Mouse (Mus musculus) brain, adult 2 months (tissue): ENCODE measurements around the gene Itgam.
"Not testable (repeated sequence)": the region's sequence is repeated elsewhere in the genome, so short reads cannot be mapped to it uniquely, and the experiment has no call there.

Source experiments
- DNase-seq: peaks from one replicate; pipeline ENCODE4 v3.0.0; 2011; ENCODE audit warnings: low read depth, low spot score

Itgam gene

DNA sequence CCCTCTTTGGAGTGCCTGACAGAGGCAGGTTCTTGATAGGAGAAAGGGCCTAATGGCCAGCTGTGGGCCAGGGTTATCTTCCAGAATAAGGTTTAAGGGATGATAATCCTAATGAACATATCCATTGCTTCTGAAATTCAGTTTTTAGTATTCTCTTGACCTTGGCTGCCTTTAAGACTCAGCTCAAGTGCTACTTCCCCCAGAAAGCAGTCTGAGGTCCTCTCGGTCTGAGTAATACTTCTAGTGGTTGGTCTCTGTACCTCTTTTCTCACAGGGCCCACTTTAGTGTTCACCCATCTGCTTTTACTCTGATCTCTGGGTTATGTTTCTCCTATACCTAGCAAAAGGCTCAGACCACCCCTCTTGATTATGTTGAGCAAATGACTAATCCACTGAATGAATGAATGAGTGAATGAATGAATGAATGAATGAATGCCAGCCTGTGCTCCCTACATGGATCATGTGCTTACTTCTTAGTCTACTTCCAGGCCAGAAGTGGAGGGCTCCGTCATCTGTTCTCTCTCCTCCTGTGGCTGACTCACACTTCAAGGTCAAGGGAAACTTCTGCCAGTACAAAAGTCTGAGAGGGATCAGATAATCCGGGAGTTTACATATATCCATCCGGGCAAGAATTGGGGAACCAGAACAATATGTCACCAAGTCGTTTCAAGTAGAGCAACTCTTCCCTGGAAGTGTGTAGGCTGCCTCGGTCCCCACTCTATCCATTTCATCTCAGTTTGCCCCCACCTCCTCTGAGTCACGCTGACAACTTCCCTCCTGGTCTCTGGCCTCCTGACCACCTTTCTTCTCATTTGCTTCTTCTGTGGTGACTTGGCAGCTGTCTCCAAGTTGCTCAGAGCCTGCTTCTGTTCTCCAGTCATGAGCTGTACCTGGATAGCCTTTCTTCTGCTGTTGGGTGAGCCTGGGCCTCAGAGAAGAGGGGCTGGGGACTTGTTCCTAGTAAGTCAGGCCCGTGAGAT lies 66.6 kb downstream of the Itgam start, which contains the start of gene Itgax:
Gene Itgax (plus strand): TSS at position 807 of the 980 bp plus-strand sequence.
- no peak for DNase-seq

DNA sequence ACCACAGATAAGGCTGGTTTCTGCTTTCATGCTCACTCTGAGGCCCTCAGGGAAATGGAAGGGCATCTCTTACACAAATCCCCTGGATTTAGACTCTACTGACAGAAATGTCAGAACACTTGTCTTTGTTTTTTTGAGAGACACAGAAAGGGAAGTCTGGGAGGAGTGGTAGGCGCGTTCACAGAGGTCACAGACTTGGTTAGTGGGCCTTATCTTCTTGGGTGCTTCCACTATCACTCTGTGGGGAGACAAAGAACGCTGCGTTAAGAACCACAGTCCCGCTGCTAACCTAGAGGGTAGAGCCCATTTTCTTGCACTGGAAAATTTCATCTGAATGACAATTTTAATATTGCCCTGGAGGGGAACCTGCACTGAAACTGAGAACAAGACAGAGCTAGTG lies 69.7 kb downstream of the Itgam start:
- no peak for DNase-seq

DNA sequence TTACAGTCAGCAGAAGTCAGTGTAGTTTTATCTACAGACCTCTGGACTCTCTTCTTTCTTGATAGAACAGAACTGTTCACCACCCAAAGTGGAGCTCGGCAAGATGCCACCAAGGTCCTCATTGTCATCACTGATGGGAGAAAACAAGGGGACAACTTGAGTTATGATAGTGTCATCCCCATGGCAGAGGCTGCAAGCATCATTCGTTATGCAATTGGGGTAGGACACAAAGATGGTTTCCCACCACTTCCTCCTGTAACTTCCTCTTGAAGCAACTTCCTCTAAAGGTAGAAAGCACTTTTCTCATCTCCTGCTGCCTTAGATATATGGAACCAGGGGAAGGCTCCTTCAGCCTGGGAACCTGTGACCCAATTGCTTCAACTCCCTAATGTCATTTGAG lies 71.2 kb downstream of the Itgam start:
- DNase-seq, result no peak

DNA sequence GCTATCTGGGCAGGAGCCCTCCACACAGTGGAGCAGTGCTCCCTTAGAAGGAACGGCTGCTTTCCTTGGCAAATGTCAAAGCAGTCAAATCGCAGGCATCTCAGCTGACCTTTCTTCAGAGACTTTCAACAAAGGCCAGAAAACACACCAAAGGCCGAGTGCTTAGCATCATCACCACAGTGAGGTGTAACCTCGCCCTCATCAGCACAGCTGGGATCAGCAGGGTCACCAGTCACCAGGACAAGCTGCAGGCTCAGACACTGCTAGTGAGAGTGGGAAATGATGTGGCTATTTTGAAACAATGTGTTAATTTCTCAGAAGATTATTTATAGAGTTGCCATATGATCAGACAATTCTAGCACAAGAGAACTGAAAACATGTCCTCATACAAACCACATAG lies 74.5 kb downstream of the Itgam start:
- DNase-seq, result no peak

DNA sequence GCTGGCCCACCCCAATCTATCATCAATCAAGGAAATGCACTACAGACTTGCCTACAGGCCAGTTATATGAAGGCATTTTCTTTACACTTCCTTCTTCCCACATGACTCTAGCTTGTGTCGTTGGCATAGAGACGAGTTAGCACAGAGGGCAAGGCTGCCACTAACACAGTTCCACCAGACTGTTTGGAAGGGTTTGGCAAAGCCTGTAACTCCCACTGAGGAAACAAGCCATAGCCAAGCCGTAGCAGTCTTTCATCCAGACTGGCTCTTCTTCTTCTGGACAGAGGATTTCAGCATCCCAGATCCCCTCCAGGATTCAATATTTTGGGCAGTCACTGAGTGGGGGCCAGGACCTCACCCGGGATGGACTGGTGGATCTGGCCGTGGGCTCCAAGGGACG lies 77.2 kb downstream of the Itgam start:
- DNase-seq, result no peak

DNA sequence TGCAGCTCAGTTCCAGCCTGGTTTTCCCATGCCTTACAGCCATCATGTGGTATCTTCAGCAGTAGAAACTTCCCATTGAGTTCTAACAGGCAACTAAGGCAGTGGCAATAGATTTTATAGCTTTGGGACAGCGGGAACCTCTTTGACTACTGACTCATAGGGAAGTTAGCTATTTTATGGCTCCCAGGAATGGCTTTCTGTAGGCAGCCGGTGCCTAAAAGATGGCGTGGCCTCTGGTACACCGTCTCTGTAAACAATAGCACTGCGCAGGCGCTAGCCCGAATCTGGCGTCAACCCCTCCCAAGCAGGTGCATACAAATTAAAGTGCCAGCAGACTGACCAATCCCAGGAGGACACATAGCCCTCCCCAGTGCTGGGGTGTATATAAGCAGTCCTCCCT lies 88.5 kb downstream of the Itgam start:
- no peak for DNase-seq

DNA sequence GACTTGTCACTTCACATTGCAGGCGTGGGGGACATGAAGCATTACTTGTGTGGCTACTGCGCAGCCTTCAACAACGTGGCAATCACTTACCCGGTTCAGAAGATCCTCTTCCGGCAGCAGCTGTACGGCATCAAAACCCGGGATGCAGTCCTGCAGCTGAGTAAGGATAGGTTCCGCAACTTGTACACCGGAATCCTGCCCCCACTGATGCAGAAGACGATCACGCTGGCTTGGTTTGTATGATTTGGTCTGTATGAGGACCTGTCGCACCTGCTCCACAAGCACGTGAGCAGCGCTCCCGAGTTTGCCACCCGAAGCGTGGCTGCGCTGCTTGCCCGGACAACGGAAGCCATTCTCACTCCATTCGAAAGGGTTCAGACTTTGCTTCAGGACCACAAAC lies 91.6 kb downstream of the Itgam start, which contains the start of gene Itgad:
Gene Itgad (plus strand): TSS at position 301 of the 400 bp plus-strand sequence.
- no peak for DNase-seq

DNA sequence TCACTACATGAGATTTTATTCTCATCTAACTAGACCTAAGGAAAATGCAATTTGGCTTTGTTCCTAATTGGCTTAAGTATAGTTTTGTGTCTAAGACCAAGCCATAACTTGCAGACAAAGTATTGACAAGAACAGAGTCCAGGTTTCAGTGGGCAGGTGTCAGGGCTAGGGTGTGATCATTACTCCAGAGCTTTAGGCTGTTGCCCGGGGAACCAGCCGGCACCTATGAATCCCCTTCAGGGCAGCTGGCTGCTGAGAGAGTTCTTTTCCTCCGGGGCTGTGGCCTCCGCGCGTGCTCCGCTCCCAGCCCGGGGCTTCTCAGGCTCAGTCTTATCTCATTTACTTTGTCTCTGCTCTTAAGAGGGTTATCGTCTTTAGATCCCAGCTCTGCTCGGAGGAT lies 92.5 kb downstream of the Itgam start:
- DNase-seq, result no peak

DNA sequence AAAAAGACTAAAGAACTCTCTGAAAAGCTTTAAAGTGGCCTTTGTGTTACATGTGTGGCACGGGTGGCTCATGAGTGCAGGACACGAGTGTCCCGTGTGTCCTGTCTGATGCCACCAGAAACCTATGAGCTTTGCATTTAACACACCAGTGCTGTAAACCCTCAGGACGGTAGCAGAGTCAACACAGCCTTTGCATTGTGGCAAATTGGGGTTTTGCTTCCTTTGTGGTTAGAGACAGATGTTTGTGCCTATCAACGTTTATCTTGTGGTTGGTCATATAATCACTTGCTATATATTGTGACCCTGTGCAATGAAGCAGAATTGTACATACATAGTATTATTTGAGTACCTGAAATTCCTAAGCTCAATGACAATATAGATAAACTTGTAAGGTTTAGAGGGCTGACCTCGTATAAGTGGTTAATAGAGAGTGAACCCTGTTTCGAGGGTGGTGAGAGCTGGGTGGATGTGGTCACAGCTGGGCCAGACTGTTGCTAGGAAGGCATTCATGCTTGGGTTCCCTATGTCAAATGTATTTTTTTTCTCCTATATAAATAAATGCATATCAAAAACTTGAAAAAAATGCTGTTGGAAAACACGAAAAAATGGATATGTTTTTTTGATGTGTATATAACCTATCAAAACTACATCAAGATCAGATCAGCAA lies 96.4 kb downstream of the Itgam start:
- DNase-seq, result not testable (repeated sequence)

DNA sequence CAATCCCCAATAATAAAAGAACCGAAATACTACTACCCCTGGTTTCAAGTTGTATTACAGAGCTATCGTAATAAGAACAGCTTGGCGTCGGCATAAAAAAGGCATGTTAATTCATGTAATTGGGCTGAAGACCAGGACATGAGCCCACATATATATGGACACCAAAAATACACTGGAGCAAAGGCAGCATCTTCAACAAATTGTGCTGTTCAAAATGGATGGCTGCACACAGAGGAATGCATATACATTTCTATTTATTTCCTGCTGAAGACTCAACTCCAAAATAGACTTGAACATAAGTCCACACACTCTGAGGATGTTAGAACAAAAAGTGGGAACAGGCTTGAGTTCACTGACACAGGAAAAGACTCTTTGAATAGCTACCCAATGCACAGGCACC lies 101.6 kb downstream of the Itgam start:
- no peak for DNase-seq

DNA sequence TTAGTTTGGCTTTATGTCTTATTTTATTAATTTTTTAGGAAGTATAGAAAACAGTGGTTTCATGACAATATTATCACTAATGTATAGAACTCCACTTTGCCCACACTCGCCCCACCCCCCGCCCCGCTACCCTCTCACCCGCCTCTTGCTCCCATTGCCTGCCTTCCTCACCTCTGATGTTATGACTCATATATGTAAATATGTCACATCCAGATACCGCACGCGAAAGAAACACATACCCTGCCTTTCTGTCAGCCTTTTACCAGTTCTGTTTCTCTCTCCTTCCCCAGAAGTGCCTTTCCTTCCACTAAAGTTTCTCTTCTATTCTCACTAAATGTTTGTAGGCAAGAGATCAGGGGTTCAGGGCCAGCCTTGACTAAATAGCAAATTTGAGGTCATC lies 104.0 kb downstream of the Itgam start:
- DNase-seq, result no peak
